Mouse (Mus musculus) liver, embryonic 15.5 days (tissue): Measurements from ENCODE around the gene Adamtsl4. TPM values are rescaled to one million over a fixed set of nuclear protein-coding genes. Genes with fewer than 3 reads are reported as not detected.
A peak's percentile ranks its signal among the peaks of the same experiment; 100 is the strongest.
"Not testable (repeated sequence)": the region's sequence is repeated elsewhere in the genome, so short reads cannot be mapped to it uniquely, and the experiment has no call there.

Source experiments
- ATAC-seq: fragments of 200-750 bp; cut with Nextera tagmentation; 2 replicates; pipeline ENCODE4 v1.8.0; 2017; ENCODE audit warnings: moderate number of reproducible peaks, mild to moderate bottlenecking, moderate library complexity; ENCODE audit not compliant: insufficient read depth
- H3K27ac ChIP-seq: fragments of 300-500 bp; sonication (generic); replicated peaks from 2 replicates; pipeline ENCODE4 v1.5.1; 2015; ENCODE audit warnings: mild to moderate bottlenecking, inconsistent platforms
- H3K27me3 ChIP-seq: fragments of 300-500 bp; sonication (generic); 2 replicates; pipeline ENCODE4 v1.6.1; 2015; ENCODE audit warnings: mild to moderate bottlenecking, inconsistent platforms
- H3K36me3 ChIP-seq: fragments of 300-500 bp; sonication (generic); replicated peaks from 2 replicates; pipeline ENCODE4 v1.6.1; 2015; ENCODE audit warnings: moderate library complexity, mild to moderate bottlenecking, inconsistent platforms
- H3K4me1 ChIP-seq: fragments of 300-500 bp; sonication (generic); replicated peaks from 2 replicates; pipeline ENCODE4 v1.6.1; 2015; ENCODE audit warnings: inconsistent platforms
- H3K4me2 ChIP-seq: fragments of 300-500 bp; sonication (generic); 2 replicates; pipeline ENCODE4 v1.6.1; 2015; ENCODE audit warnings: moderate library complexity, mild to moderate bottlenecking, inconsistent platforms
- H3K4me3 ChIP-seq: fragments of 300-500 bp; sonication (generic); replicated peaks from 2 replicates; pipeline ENCODE4 v1.5.1; 2015; ENCODE audit warnings: mild to moderate bottlenecking, inconsistent platforms
- H3K9ac ChIP-seq: fragments of 300-500 bp; sonication (generic); 2 replicates; pipeline ENCODE4 v1.6.1; 2015; ENCODE audit warnings: moderate library complexity, mild to moderate bottlenecking, inconsistent platforms
- H3K9me3 ChIP-seq: fragments of 300-500 bp; sonication (generic); replicated peaks from 2 replicates; pipeline ENCODE4 v1.6.1; 2016; ENCODE audit warnings: inconsistent platforms
- WGBS: fragments of 180-500 bp; shearing (Covaris S2); methylation state at CpG from one replicate; pipeline ENCODE4 v1.1.7; 2015; ENCODE audit warnings: mixed read lengths; ENCODE audit not compliant: insufficient replicate concordance; 5-methylcytosine and 5-hydroxymethylcytosine counted together
- polyA plus RNA-seq: library from polyadenylated mRNA; unstranded; fragments of >200 nt; fragmentation: Nextera tagmentation; extraction: Ambion mirVana; gene quantifications from 2 replicates; pipeline ENCODE4 v1.2.1, GENCODE M21; 2015

The Adamtsl4 gene
- polyA plus RNA-seq, 1 experiment from 2014 or later = 1.0 TPM

DNA sequence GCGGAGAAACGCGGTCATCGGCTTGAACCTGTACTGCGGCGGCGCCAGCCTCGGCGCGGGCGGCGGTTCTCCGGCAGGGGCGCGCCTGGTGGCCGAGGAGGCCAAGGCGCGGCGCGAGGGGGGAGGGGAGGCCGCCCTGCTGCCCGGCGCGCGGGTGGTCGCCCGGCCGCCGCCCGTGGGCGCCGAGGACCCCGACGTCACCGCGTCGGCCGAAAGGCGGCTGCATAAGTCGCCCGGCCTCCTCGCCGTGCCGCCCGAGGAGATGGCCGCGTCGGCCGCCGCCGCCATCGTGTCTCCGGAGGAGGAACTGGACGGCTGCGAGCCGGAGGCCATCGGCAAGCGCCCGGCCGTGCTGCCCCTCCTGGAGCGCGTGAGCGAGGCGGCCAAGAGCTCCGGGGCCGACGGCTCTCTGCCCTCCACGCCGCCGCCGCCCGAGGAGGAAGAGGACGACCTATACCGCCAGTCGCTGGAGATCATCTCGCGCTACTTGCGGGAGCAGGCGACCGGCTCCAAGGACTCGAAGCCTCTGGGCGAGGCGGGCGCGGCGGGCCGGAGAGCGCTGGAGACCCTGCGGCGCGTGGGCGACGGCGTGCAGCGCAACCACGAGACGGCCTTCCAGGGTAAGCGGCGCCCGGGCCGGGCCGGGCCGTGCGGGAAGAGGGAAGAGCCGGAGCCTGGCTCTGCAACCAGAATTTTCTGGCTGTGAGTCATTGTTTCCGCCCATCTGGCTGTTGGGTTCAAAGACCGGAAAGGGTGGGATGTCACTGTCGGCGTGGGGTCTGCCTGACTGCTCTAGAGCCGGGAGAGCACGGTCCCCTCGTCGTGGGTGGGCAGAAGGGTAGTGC is 28.6 kb downstream of the Adamtsl4 start:
- peak overlapping the region; percentile 77 for H3K4me2 ChIP-seq
- peaks cover 61% of the 10 kb centered on the region for H3K4me1 ChIP-seq
- H3K9ac ChIP-seq = peak overlapping the region; percentile 100
- ATAC-seq = peak; percentile 59
- peak overlapping the region; percentile 98 for H3K27ac ChIP-seq
- no peaks in the 10 kb centered on the region for H3K9me3 ChIP-seq
- peaks cover 41% of the 10 kb centered on the region for H3K36me3 ChIP-seq
- peak overlapping the region; percentile 97 for H3K4me3 ChIP-seq
- under 1% methylated on average over 95 of the region's 113 CpGs for WGBS
- H3K27me3 ChIP-seq = no peaks in the 10 kb centered on the region

DNA sequence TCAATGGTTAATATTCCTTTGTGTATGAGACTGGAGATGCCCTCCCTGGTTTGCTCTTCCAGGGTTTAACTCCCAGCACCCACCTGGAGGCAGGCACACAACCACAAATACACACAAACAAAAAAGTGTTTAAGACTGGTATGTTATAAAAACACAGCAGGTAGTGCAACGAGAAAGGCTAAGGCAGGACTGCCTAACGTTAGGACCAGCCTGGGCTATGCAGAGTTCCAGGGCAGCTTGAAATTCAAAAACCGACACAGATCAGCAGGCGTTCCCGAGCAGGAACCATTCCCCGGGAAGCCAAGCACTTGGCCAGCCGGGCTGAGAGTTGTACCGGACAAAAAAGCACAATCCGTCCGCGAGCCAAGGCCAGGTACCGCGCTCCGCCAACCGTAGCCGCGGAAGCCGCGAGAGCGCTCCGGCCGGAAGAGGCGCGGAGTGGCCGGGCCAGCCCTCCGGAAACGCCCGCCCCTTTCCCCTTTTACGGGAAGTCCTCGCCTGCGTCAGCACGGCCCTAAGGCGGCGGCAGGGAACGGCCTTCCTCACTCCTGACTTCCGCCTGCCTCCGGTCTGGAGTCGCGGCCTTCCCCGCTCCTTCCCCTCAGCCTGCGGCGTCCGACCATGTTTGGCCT is 29.4 kb downstream of the Adamtsl4 start, which contains the start of gene Mcl1:
Gene Mcl1, plus strand, starts transcription at position 553 of the 632 bp plus-strand sequence.
- Histone ChIP-seq H3K4me3 (peak within 1 kb of the TSS; percentile 97), H3K27ac (peak within 1 kb of the TSS; percentile 98), H3K4me2 (peak within 1 kb of the TSS; percentile 77), H3K9ac (peak within 1 kb of the TSS; percentile 100), H3K4me1 (peaks cover 61% of the 10 kb centered on the region), H3K36me3 (peaks cover 34% of the 10 kb centered on the region), H3K9me3 (no peaks in the 10 kb centered on the region), H3K27me3 (no peaks in the 10 kb centered on the region)
- peak; percentile 94 for ATAC-seq
- under 1% methylated on average over 43 of the region's 43 CpGs for WGBS

DNA sequence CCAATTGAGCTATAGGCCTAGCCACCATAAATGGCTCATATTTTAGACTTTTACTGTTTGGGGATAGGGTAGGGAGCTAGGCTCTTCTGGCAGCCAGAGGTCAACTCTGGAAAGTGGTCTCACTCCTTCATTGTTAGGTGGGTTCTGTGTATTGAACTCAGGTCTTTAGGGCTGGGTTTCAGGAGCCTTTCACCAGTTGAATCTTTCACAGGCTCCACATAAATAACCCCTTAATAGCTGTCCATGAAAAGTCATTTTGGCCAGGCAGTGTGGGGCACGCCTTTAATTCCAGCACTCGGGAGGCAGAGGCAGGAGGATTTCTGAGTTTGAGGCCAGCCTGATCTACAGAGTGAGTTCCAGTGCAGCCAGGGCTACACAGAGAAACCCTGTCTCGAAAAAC is 30.0 kb downstream of the Adamtsl4 start:
- H3K27me3 ChIP-seq = no peaks in the 10 kb centered on the region
- 65% methylated on average over 3 of the region's 3 CpGs for WGBS
- peak overlapping the region; percentile 98 for H3K27ac ChIP-seq
- peak overlapping the region; percentile 97 for H3K4me3 ChIP-seq
- H3K4me2 ChIP-seq = peak overlapping the region; percentile 74
- peaks cover 61% of the 10 kb centered on the region for H3K4me1 ChIP-seq
- H3K9ac ChIP-seq = peak overlapping the region; percentile 100
- H3K36me3 ChIP-seq = peaks cover 28% of the 10 kb centered on the region
- no peak for ATAC-seq
- no peaks in the 10 kb centered on the region for H3K9me3 ChIP-seq

DNA sequence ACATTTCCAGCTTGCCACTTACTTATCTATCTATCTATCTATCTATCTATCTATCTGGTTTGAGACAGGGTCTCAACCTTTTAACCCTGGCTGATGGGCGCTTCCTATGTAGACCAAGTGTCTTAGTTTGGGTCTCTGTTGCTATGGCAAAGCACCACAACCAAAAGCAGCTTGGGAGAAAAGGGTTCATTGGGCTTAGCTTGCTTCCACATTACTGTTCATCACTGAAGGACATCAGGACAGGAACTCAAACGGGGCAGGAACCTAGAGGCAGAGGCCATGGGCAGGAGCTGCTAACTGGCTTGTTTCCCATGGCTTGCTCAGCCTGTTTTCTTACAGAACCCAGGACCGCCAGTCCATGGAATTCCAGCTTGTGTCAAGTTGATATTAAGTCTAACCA is 30.6 kb downstream of the Adamtsl4 start:
- WGBS = 73% methylated on average over 3 of the region's 3 CpGs
- Histone ChIP-seq H3K9ac (no peak overlapping the region), H3K36me3 (peaks cover 22% of the 10 kb centered on the region), H3K4me1 (peaks cover 61% of the 10 kb centered on the region), H3K9me3 (no peaks in the 10 kb centered on the region), H3K4me2 (0 out of 2 replicates have a peak overlapping the region, but pooled peaks have one; percentile 74), H3K27ac (peak overlapping the region; percentile 98; the same call in 1 of the 2 replicates), H3K4me3 (no peak overlapping the region), H3K27me3 (no peaks in the 10 kb centered on the region)
- no peak for ATAC-seq

DNA sequence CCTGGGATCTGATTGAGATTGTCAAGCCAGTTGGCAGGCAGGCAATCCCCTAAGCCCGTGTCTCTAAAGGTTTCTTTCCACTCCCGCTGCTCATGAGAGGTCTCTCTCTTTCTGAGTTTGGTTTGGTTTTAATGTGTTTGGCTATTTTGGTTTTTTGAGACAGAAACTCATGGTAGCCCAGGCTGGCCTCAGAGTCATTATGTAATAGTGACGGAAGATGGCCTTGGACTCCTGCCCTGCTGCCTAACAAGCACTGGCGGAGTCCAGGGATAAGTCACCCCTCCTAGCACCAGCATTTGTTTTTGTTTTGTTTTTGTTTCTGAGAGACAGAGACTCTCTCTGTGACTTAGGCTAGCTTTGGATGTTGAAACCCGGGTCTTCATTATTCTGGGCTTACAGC is 32.3 kb downstream of the Adamtsl4 start:
- Histone ChIP-seq H3K4me1 (peaks cover 56% of the 10 kb centered on the region), H3K27me3 (no peaks in the 10 kb centered on the region), H3K9me3 (no peaks in the 10 kb centered on the region), H3K27ac (no peak overlapping the region), H3K4me2 (no peak overlapping the region), H3K4me3 (no peak overlapping the region), H3K9ac (no peak overlapping the region), H3K36me3 (peaks cover 7% of the 10 kb centered on the region)
- 71% methylated on average over 5 of the region's 5 CpGs for WGBS
- no peak for ATAC-seq

DNA sequence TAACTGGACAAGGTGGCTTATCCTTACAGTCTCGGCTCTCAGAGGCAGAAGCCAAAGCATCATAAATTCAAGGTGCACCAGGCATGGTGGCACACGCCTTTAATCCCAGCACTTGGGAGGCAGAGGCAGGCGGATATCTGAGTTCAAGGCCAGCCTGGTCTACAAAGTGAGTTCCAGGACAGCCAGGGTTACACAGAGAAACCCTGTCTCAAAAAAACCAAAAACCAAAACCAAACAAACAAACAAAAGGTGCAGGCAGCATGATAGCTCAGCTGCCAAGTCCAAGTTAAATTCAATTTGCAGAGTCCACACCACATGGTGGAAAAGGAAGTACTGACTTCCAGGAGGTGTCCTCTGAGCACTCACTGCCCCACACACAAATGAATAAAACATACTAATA is 33.3 kb downstream of the Adamtsl4 start:
- H3K27ac ChIP-seq = 0 out of 2 replicates have a peak overlapping the region, but pooled peaks have one; percentile 75
- not testable (repeated sequence) for H3K27me3 ChIP-seq, H3K9ac ChIP-seq, H3K36me3 ChIP-seq, H3K4me3 ChIP-seq, ATAC-seq, H3K4me2 ChIP-seq, H3K9me3 ChIP-seq
- 77% methylated on average over 3 of the region's 3 CpGs for WGBS
- peaks cover 57% of the 10 kb centered on the region for H3K4me1 ChIP-seq

DNA sequence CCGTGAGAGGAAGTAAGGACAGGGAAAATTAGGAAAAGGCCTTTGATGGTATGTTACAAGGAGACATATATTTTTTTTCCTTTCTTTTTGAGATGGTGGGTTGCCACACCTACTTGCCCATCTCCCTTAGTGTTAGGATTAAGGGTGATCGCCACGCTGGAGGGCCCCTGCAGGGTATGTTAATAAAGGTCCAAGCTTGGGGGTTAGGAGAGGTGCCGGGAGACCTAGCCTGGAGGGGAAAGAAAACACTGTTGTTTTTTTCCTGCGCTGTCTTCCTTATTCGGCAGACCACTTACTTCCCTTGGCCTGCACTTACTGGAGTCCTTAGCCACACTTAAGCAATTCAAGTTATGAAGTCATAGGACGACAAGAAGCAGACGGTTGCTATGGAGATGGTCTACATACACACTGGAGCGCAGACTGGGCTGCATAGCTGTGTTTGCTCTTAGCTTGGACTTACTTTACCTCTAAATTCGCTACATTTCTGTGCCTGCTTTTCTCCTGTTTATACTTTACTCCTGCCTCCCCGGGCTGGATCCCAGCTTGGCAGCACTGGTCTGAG is 34.2 kb downstream of the Adamtsl4 start:
- Histone ChIP-seq H3K4me2 (peak overlapping the region; percentile 21; the same call in 1 of the 2 replicates), H3K9me3 (no peaks in the 10 kb centered on the region), H3K4me3 (no peak overlapping the region), H3K27me3 (no peaks in the 10 kb centered on the region), H3K27ac (peak overlapping the region; percentile 75), H3K36me3 (no peaks in the 10 kb centered on the region), H3K4me1 (peaks cover 57% of the 10 kb centered on the region), H3K9ac (no peak overlapping the region)
- 36% methylated on average over 11 of the region's 11 CpGs for WGBS
- ATAC-seq = no peak

DNA sequence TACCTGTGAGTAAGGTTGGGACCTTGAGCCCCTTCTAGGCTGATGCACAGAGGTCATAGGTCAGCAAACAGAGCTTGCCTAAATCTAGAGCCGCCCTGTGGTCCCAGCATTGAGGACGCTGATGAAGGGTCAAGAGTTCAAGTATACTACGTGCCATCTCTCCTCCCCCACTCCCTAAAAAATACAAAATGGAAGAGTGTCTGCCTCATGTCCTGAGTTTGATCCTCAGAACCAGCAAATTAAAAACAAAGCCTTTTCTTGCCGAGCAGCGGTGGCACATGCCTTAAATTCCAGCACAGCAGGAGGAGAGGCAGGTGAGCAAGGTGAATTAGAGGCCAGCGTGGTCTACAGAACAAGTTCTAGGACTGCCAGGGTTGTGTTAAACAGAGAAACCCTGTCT is 34.8 kb downstream of the Adamtsl4 start:
- Histone ChIP-seq H3K36me3 (no peaks in the 10 kb centered on the region), H3K4me2 (no peak overlapping the region), H3K9me3 (no peaks in the 10 kb centered on the region), H3K4me1 (peaks cover 54% of the 10 kb centered on the region), H3K4me3 (no peak overlapping the region), H3K9ac (no peak overlapping the region), H3K27ac (peak overlapping the region; percentile 75), H3K27me3 (no peaks in the 10 kb centered on the region)
- no peak for ATAC-seq
- WGBS = 59% methylated on average over 6 of the region's 6 CpGs

DNA sequence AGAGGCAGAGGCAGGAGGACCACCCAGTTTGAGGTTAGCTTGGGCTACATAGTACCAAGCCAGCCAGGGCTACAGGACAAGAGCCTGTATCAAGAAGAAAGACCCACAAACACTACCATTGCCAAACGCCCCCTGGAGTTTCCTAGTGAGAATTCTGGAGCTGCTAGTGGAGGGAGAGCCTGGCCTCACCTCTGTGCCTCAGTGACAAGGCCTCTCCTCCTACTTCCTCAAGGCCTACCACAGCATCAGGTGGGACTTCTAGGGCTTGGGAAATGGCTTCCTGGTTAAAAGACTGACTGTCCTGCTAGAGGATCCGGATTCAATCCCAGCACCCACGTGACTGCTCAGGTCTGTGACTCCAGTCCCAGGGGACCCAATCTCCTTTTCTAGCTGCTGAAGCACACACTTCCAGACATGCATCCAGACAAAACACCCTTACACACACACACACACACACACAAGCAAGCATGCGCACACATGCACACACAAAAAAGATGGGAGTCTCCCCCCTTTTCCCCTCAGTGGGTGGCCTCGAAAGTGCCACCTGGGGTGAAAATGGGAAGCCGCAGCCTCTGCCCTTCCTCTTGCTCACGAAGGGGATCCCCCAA is 35.4 kb downstream of the Adamtsl4 start:
- Histone ChIP-seq H3K4me1 (peaks cover 49% of the 10 kb centered on the region), H3K36me3 (no peaks in the 10 kb centered on the region), H3K27me3 (no peaks in the 10 kb centered on the region), H3K9me3 (no peaks in the 10 kb centered on the region), H3K9ac (no peak overlapping the region), H3K4me3 (no peak overlapping the region), H3K27ac (peak overlapping the region; percentile 75), H3K4me2 (peak overlapping the region; percentile 1; the same call in 1 of the 2 replicates)
- WGBS = 53% methylated on average over 7 of the region's 7 CpGs
- 0 out of 2 replicates have a peak, but pooled peaks have one; percentile 17 for ATAC-seq

DNA sequence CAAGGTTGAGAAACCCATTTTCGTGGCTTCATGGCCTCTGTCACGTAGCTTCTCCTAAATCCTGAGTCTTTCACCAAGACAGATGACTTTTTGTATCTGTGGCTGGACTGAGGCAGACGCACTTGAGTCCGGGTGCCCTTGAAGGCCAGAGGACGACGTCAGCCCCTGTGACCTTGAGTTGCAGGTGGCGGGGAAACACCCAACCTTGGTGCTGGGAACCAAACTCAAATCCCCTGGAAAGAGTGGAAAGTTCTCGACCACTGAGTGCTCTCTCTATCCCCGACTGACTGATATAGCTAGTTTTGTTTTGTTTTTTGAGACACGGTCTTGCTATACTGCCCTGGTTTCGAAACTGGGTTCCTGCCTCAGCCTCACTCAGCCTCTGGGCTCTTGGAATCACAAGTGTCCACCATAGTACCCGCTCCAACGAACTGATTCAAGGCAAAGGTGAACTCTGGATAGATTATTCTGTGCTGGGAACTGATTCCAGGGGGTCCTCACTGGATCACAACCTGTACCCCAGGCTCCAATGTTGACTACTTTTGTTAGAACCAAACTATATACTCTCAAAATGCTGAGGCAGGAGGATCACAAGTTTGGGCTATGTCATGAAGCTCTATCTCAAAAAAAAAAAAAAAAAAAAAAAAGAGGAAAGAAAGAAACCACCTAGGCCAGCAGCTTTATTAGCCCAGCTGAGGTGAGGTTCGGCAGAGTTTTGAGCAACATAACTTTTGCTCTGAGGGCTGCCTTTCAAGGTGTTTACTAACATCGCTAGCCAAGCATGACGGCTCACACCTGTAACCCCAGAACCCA is 36.1 kb downstream of the Adamtsl4 start:
- Histone ChIP-seq H3K4me2 (peak overlapping the region; percentile 1; the same call in 1 of the 2 replicates), H3K27me3 (no peaks in the 10 kb centered on the region), H3K27ac (peak overlapping the region; percentile 75), H3K9ac (no peak overlapping the region), H3K36me3 (no peaks in the 10 kb centered on the region), H3K4me3 (no peak overlapping the region), H3K4me1 (peaks cover 42% of the 10 kb centered on the region), H3K9me3 (no peaks in the 10 kb centered on the region)
- no peak for ATAC-seq
- WGBS = 72% methylated on average over 16 of the region's 16 CpGs
